Mouse (Mus musculus): Measurements from ENCODE around the gene A930009A15Rik.

Gene A930009A15Rik

DNA sequence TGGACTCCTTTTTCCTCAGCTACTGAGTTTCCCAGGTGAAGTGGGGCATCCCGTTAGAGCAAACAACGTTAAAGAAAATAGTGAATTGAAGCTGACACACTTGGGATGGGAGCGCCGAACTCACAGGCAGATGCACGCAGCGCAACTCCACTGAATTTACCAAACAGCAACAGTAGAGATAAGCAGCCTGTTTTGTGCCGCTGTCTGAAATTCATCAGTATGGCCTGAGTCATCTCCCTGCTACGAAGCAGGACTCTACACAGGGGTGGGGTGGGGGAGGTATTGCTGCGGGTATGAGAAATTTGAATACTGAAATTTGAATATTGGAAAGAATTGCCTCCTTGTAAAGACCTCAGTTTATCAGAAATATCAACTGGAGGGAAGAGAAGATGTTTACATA, 12.2 kb downstream of the A930009A15Rik start:
- no peak for DNase-seq

GRCm38 (mm10) chr10:115583071-115583470, 13.3 kb downstream of the A930009A15Rik start:
- DNase-seq: no peak

GRCm38 (mm10) chr10:115584656-115585055, 14.9 kb downstream of the A930009A15Rik start:
- no peak for DNase-seq

DNA sequence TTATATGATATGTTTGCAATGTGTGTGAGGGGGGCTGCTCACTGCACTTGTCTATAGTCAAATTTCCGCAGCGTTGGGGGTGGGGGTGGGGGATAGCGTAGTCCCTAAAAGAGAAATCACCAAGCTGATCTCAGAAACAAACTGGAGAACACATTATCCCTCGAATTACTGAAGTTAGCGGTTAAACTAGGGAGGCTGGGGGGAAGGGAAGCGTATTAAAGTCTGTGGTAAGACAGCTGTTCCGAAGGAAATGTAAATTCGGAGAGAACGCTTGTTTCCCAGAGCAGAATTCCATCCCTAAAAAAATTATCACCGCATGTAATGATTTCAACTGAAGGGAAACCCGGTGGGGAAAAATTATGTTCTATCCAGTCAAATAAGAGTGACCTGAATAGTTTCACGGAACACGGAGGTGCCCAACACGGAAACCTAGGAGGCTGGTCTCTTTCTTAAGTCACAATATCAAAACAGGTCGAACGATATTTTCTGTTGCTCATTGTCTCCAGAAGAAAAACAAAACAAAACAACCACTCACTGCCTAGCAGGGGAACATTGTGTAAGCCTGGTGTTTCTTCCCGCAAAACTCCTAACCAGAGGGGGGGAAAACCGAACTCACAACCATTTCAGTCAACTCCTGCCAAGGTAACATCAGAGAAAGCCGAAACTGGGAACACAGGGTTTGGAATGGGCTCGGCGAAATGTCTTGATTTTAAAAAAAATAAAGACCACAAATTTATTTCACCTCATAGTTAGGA, 15.9 kb downstream of the A930009A15Rik start:
- no peak for DNase-seq

GRCm38 (mm10) chr10:115586246-115587231, 16.8 kb downstream of the A930009A15Rik start:
- peak in 1 of 2 experiments; percentile 24 for DNase-seq

DNA sequence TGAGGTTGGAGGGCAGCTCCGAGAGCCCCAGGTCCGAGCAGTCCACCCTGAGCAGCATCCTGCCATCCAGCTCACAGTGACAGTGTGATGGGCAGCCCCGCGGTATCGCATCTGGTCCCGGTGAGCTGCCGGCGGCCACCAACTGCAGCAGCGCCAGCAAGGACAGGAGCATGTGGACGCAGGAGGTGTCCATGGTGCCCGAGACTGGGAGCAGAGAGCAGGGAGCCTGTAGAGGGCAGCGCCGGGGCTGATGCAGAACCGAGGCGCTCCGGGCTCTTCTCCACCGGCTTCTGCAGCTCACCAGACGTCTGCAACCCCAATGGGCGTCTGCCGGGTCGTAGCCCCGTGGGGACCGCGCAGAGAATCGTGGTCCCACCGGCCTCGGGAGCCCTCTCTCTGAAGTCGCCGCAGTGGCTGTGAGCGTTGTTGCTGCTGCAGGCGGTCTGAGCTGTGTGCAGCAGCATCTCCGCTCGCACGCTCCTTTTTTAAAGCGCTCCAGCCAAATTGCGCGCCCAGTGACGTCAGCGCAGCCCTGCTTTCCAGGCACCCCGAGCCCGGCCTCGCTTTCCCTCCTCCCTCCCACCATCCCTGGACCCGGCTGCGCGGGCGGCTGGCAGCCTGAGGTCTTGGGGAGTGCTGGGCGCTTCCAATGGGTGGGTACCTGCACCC, 17.6 kb downstream of the A930009A15Rik start, which contains the start of gene Lgr5:
TSS of gene Lgr5 (minus strand) at position 480 of the 669 bp plus-strand sequence.
- DNase-seq: peak; percentile 33 to 70

- DNase-seq: no peak
Observed at GRCm38 (mm10) chr10:115587979-115588378, 18.2 kb downstream of the A930009A15Rik start.

- no peak for DNase-seq
Observed at GRCm38 (mm10) chr10:115593221-115593620, 23.4 kb downstream of the A930009A15Rik start.

DNA sequence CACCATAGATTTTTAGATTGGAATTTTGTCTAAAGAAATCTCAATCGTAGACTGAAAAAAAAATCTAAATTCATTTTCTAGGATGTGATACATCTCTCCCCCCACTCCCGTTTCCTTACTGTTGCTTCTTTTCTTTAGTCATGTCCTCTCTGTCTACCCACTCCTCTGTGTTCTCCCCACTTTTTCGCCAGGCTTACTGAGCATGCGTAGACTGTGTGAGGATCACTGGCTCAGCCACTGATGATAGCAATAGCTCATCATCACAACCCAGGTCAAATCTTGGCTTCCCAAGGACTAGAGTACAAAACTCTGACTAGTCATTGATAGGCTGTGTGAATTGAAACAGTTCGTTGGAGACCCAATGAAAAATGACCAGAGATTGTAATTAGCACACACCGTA, 23.9 kb downstream of the A930009A15Rik start:
- DNase-seq: no peak

GRCm38 (mm10) chr10:115595748-115596147, 26.0 kb downstream of the A930009A15Rik start:
- no peak for DNase-seq

DNA sequence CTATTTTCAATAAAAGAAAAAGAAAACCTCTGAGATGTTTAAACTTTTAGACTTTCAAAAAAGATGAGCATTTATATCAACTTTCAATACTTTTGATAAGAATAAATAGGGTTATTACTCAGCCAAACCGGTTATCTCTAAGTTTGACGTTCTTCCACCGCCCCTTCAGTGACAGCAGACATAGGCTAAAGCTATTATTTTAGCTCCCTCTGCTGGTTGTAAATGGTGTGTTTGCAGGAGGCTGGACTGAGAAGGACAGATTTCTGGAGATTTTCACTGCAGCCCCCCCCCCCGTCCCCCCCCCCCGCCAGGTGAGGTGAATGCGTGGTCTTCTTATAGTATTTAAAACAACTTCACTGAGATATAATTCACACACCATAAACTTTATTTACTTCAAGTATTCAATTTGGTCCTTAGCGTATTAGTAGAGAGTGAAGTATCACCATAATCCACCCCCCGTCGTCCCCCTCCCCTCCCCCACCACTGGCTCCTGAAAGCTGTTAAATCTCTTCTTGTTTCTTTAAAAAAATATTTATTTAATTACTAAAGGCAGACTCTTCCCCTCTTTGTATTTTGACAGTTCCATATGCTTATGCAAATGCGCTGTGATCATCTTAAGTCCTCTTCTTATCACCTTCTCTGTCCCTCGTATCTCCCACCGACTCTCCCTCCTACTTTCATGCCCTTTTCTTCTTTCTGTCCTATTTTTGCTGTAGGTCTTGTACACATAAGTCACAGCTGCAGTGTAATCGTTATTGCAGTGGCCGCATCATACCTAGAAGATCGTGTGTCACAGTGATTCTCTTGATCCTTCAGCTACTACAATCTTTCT, 47.9 kb downstream of the A930009A15Rik start:
- peak; percentile 43 to 60 for DNase-seq

GRCm38 (mm10) chr10:115618288-115618856, 48.6 kb downstream of the A930009A15Rik start:
- no peak for DNase-seq

GRCm38 (mm10) chr10:115623481-115623880, 53.7 kb downstream of the A930009A15Rik start:
- no peak for DNase-seq

- peak; percentile 12 to 54 for DNase-seq
Observed at GRCm38 (mm10) chr10:115623956-115624671, 54.3 kb downstream of the A930009A15Rik start.

DNA sequence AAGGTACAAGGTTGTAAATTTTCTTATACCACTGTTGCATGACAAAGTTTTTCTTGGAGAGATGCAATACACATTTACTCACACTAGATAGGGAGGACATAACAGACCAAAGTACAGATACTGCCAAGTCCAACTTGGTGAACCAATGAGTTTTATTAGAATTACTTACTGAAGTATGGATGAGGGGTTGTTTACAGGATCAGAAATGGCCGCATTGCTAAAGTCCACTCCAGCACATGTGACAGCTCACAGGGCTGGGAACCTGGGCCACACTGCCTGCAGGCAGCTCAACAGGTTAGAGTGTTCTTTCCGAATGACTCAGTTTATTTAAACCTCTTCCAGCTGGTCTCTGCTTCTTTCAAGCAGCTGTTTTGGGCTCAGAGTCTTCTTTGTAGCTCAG, 55.2 kb downstream of the A930009A15Rik start:
- DNase-seq: no peak

DNA sequence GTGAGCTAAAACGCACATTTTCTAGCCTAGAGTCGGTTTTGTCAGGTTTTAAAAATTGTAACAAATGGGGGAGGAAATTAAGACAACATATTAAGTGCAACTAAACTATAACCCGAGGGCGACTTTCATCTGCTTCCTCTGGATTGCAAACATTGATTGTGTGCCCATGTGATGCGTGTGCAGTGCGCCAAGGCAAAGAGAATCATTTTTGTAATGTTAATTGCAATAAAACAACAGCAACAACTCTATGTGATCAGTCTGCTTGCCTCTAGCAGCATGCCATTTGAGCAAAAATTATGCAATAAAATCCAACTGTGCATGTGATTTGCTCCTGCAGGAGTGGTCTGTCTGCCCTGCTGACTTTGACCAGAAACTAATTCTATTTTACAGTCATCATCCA, 56.9 kb downstream of the A930009A15Rik start:
- no peak for DNase-seq

All from kidney, postnatal 36 days (tissue).